Mouse (Mus musculus) gastrocnemius, adult 2 months (tissue): ENCODE measurements around the gene Cyp2c66. TPM values are rescaled to one million over a fixed set of nuclear protein-coding genes. Genes with fewer than 3 reads are reported as not detected.
"Not testable (repeated sequence)": the region's sequence is repeated elsewhere in the genome, so short reads cannot be mapped to it uniquely, and the experiment has no call there.

ENCODE experiments used
- DNase-seq: peaks from one replicate; pipeline ENCODE4 v3.0.0; 2022
- H3K27ac ChIP-seq: fragments of 200-600 bp; 2 replicates; pipeline ENCODE4 v1.8.1; 2022; ENCODE audit warnings: mild to moderate bottlenecking
- H3K4me3 ChIP-seq: fragments of 200-600 bp; 2 replicates; pipeline ENCODE4 v1.8.1; 2022; ENCODE audit warnings: mild to moderate bottlenecking, moderate library complexity
- CTCF ChIP-seq: fragments of 200-600 bp; IDR thresholded peaks from 2 replicates; pipeline ENCODE4 v1.8.1; 2022; ENCODE audit warnings: antibody characterized with exemption, mild to moderate bottlenecking, moderate library complexity
- intact Hi-C: fragments of 180-260 bp; cut with DNase I; formaldehyde crosslinking; loops from one replicate; pipeline ENCODE4 v1.15.1; 2025
- long read RNA-seq, 2 experiments: library from polyadenylated mRNA; stranded (forward); transcript quantifications; one replicate each; pipeline ENCODE4 v2.0.0; 2021
- total RNA-seq, 2 experiments: library from RNA; stranded (reverse); gene quantifications; 2 replicates each; pipeline ENCODE4 v1.2.3; 2021

Gene Cyp2c66
- not detected for total RNA-seq
- long read RNA-seq, experiment 1, result 0 reads
- long read RNA-seq, experiment 2, result 0 reads

DNA sequence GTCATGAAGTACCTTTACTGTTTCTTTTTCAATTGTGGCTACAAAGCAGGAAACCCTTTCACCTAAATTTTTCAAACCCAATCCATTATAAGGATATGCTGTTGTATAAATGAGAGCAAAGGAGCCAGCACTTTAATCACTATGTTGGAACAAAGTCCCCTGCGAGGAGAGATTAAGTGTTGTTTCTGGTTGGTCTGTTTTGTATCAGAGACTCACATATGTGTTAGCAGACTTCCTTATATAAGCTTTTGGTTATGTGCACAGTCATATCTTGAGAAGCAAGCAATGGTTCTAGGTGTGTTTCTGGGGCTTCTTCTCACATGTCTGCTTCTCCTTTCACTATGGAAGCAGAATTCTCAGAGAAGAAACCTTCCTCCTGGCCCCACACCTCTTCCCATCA is at the start of gene Cyp2c66:
Gene Cyp2c66, plus strand, starts transcription at position 255 of the 400 bp plus-strand sequence.
- no peak for DNase-seq
- Histone ChIP-seq H3K27ac (no peak within 1 kb of the TSS), H3K4me3 (no peak within 1 kb of the TSS)
- intact Hi-C loops, result no loop called here
- no peak for TF ChIP-seq CTCF

DNA sequence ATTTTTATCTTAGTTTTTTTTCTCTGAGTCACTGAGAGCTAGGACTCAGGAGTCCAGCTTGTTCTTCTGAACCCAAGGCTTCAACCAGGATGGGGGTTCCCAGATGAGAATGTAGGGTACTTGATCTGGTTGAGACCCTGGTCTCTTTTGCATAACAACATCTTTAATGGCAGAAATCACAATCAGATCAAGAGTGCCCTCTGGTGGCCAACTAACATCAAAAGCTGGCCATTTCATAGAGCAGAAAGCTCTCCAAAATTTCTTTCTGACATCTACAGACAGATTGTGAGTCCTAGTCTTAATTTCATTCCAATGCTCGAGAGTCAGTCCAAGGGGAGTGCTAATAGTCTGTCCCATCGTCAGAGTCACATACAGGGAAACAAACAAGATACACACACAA is 14.9 kb upstream of the Cyp2c66 start:
- intact Hi-C loops, H3K4me3 ChIP-seq, H3K27ac ChIP-seq, DNase-seq: not testable (repeated sequence)

DNA sequence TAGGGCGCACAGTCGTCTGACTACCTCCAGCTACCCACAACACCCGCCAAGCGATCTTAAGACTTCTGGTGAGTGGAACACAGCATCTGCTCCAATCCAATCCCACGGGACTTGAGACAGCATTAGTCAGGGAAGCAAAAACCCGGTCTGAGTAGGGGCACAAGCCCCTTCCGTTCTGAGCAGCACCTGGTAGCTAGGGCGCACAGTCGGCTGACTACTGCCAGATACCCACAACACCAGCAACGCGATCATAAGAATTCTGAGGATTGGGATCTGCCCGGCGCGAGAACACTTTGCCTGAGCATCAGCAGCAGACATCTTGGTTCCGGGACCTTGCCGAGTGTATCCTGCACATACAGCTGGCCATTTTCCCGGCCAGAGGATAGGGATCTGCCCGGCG is 43.1 kb downstream of the Cyp2c66 start:
- intact Hi-C loops, DNase-seq, H3K4me3 ChIP-seq, H3K27ac ChIP-seq: not testable (repeated sequence)

Other genes with a start within 250 kb of the Cyp2c66 start
- gene Hells, start 183.0 kb upstream of the Cyp2c66 start, total RNA-seq, result 1 to 10 TPM in 1 of 2 experiments, under 1 TPM in 1; 0.28 to 1.8 TPM
- gene Cyp2c55, start 106.9 kb upstream of the Cyp2c66 start, total RNA-seq, result not detected
- not detected for gene Cyp2c65, start 52.9 kb upstream of the Cyp2c66 start, total RNA-seq
- gene Cyp2c29, start 155.5 kb downstream of the Cyp2c66 start, total RNA-seq, result not detected